Mouse (Mus musculus) layer of hippocampus, adult 9-11 months (tissue): Measurements from ENCODE around the gene Cspg4.

Experiments
- DNase-seq: peaks from one replicate; pipeline ENCODE4 v3.0.0; 2022

Gene Cspg4

GRCm38 (mm10) chr9:56864832-56865231, at the start of gene Cspg4:
Gene Cspg4, plus strand, starts transcription at chr9:56865033.
- no peak for DNase-seq

GRCm38 (mm10) chr9:56824900-56825299, 39.9 kb upstream of the Cspg4 start:
- no peak for DNase-seq

- no peak for DNase-seq
These were observed 39.2 kb upstream of the Cspg4 start for GRCm38 (mm10) chr9:56825476-56826213.

- no peak for DNase-seq
These were observed 36.7 kb upstream of the Cspg4 start for GRCm38 (mm10) chr9:56828146-56828545.

DNA sequence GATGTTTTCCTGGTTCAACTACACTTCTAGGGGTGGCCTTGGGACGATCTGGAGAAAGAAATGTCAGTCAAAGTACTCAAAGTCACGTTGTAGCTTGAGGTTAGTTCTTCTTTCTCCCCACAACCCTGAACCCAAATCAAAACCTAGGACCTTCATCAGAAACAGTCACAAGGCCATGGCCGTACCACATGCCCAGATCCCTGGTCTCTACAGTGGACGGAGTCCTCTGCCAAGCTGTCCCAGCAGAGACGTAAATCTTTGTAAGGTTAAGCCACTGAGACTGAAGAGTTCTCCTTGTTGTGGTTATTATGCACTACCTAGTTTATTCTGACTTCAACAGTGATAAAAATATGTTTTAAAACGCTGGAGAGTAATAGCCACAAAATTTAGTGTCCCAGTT, 36.0 kb upstream of the Cspg4 start:
- no peak for DNase-seq

GRCm38 (mm10) chr9:56830162-56830561, 34.7 kb upstream of the Cspg4 start:
- no peak for DNase-seq

DNA sequence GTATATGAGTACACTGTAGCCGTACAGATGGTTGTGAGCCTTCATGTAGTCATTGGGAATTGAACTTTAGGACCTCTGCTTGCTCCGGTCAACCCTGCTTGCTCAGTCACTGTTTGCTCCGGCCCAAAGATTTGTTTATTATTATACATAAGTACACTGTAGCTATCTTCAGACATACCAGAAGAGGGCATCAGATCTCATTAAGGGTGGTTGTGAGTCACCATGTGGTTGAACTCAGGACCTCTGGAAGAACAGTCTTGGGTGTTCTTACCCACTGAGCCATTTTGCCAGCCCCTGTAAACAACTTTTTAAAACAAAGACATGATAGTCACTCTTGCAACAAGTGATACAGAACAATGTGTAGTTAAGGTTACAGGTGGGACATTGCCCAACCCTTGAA, 32.9 kb upstream of the Cspg4 start:
- no peak for DNase-seq

DNA sequence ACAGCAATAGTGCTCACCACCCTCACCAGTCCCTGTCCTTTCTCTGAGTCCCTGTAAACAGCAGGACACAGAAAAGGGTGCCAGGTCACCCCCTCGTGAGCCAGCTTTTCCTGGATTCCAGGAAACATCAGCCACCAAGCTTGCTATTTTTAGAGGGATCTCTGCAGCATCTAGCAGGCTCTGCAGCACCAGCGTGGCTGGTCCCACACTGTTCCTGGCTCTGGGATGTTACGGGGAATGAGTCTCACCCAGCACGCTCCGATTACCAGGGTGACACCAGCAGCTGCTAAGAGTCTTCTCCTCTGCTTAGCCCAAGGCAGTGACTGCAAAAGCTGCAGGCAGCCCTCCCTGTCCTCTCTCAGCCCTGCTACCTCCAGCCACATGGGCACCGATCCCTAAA, 31.9 kb upstream of the Cspg4 start:
- DNase-seq = no peak

DNA sequence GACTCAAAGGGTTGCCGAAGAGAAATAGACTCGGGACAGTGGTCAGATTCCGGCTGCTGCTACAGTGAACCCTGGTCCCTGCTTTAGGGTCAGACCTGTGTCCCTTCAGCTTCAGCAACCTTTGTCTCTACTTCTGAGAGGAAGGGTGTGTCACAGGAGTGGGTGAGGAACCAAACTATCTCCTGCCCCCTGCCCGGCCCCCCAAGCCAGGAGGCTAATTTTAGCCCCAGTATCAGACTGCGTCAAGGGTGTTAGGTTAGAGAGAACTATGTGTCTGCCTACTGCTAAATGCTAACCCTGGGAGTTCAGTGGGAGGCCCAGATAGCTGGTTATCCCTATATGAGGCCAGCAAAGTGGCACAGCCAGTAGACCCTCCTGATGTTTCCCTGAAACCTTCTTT, 29.7 kb upstream of the Cspg4 start:
- no peak for DNase-seq

DNA sequence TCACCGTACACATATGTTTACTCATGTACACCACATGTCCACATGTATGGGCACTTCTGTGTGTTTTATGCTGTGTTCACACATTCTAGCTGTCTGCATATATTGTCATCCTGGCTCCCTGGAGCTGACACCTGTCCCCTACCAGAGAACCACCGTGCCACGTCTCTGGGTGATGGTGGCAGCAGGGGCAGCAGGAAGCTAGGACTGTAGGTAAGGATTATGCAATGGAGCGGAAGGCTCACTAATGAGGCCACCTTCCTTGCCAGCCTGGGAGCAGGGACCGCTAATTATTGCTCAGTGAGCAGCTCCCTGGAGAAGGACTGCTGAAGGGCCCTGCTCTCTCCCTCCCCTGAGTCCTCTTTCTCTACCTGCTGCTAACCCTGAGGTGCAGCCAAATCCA, 24.1 kb upstream of the Cspg4 start:
- no peak for DNase-seq

GRCm38 (mm10) chr9:56841864-56842263, 23.0 kb upstream of the Cspg4 start:
- no peak for DNase-seq

DNA sequence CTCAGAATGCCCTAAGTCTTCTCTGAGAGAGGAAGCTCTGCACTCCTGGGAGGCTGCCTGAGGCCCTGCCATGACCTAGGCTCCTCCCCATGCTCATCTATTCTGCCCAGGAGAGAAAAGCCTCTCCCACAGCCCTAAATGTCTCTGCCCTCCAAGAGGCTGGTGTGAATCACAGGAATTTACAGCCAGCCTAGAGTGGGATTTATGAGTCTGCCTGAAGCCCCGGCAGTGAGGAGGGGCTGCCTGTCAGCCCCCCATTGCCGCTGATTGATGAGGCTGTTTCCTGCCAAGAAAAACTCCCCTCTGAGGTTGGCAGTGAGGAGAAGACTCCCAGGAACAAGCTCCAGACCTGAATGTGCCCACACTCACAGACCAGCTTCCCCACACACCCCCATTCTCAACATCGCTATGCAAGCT, 22.5 kb upstream of the Cspg4 start:
- no peak for DNase-seq

DNA sequence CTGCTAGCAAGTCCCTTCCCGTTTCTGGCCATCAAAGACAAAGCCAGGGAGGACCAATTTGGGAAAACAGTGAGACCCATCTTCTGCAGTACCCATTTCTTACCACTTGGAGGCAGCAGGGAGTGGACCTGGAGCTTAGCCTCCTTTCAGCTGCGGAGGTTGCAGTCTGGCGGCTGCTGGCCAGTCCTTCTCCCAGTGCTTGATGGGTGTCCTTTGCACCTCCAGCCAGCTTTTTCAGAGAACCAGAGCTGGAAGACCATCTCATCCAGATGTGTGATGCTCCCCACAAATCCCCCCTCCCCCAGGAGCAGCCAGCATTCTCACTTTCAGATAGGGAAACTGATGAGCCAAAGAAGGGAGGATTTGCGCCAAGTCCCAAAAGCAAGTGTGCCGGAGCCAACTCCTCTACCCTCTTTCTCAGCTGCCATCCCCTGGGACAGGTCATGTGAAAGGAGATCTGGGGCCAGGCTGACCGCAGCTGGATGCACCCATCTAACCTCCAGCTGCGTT, 21.1 kb upstream of the Cspg4 start:
- DNase-seq = peak; percentile 68

DNA sequence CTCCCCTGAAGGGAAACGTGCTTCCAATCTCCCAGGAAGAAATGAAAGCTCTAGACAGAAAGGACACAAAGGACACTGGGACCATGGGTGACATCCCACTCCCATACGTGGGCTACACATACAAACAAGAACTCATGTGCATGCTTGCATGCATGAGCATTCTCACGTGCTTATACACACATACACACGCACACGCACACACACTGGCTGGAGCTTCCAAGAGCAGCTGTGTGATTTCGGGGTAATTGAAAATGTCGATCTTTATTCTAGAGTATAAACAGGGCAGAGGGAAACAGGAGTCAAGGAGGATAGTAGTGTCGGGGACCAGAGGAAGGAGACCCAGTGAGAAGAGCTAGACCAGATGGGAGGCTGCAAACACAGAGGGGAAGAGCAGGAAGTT, 20.2 kb upstream of the Cspg4 start:
- no peak for DNase-seq

DNA sequence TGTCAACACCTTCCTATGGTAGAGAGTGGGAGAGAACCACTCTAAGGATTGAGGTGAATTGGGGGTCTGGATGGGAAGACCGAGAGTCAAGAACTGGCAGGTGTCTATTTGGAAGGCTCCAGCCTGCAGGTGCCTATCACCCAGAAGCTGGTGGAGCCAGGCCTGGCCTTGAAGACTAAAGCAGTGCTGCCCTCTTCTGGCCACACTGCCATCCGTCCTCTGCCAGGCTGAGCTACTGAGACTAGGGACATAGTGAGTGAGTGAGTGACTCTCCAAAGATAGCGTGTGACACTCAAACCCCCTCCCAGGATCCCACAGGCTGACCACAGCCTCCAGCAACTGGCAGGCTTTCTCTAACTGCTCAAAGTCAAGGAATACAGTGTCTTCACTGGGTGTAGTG, 17.3 kb upstream of the Cspg4 start:
- DNase-seq = peak; percentile 80

DNA sequence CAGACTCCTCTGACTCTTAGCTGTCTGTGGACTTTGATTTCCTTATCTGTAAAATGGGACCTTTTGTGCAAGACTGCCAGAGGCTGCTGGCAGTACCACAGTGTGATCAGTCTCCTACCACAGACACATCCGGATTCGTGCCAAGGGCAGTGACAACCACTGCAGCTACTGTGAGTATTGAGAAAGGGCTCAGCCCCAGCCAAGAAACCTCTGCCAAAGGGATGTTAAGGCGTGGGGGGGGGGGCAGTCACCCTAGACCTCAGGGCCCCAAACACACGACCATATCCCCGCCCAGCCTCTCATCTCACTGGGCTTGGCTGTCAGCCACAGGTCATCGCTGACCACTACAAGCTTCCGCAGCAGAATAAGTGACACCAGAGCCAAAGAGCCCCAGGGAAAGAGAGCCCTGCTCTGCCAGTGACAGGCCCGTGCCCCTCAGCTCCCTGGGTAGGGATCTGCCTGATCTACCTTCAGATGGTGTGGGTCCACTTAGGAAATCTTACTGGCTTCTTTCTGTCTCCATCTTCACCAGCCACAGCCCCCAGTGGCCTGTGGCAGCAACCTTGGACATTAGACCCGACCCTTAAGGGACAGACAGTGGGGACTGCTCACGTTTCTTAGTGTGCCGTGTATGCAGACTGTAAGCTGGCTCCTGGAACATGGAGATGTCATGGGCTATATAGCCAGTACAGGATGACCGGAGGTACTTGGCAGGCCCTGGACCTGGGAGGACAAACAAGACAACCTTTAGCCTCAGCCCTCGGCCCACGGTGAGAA, 14.5 kb upstream of the Cspg4 start:
- peak; percentile 65 for DNase-seq

DNA sequence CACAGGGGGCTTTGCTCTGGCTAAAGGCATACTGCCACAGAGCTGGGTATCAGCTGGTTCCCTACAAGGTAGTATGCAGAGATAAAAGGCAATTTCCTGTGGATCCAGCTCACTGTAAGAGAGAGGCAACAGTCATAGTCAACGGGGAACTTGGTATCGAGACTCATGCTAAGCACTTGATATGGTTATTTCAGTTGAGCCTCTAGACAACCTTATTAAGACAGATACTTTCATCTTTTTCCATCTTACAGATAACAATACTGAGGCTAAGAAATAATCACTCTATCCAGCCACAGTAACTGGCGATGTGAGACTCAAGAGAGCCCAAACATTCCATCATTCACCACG, 14.0 kb upstream of the Cspg4 start:
- DNase-seq = no peak

DNA sequence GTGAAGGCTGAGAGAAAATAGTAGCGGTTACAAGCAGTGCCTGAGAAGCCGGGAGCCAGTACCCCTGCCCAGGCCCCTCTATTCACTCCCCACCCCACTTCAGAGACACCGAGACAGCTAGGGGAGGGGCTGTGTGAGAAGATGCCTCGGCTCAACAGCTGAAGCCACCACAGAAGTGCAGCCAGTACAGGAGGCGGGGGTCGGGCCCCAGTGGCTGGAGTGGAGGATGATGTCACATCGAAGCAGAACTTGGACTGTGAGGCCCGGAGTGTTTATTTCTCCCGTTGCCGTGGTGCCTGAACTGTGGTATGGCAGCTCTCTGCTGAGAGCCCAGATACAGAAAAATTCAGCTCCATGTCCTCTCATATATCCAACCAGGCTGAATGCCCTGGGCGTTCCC, 13.1 kb upstream of the Cspg4 start:
- DNase-seq = no peak

- no peak for DNase-seq
These were observed 7.4 kb upstream of the Cspg4 start for GRCm38 (mm10) chr9:56857463-56857862.

DNA sequence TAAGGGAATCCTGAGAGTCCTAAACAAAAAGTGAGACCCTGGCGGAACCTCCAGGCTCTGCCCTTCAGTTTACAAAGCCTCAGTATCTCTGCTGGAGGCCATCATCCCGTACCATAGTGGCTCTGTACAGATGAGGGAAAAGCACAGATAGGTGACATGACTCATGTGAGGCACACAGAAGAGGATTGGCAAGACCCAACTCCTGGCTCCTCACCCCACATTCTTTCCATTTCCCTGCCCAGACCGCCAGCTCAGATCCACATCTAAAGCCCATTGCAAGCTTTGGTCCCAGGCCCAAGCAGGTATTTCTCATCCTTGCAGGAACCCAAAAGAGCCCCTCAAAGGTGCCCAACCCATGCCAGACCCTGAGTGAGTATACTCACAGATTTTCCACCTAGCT, 4.8 kb upstream of the Cspg4 start:
- DNase-seq = no peak

GRCm38 (mm10) chr9:56860486-56861269, 4.2 kb upstream of the Cspg4 start:
- DNase-seq = no peak

DNA sequence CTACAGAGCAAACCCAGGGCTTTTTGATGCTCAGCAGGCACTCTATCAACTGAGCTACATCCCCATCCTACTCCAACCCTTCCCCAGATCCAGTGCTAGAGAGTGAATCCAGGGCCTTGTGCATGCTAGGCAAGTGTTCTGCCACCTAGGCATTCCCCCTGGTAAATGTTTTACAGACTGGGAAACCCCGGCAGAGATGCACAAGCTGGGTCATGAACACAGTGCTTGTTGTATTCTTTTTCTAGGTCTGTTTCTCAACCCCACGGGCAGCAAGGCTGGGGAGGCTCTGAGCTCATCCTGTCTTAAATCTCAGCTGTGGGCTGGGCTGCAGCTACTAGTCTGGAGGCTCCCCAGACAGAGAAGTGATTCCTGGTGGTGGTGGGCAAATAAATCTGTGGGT, 2.0 kb upstream of the Cspg4 start:
- DNase-seq = no peak

DNA sequence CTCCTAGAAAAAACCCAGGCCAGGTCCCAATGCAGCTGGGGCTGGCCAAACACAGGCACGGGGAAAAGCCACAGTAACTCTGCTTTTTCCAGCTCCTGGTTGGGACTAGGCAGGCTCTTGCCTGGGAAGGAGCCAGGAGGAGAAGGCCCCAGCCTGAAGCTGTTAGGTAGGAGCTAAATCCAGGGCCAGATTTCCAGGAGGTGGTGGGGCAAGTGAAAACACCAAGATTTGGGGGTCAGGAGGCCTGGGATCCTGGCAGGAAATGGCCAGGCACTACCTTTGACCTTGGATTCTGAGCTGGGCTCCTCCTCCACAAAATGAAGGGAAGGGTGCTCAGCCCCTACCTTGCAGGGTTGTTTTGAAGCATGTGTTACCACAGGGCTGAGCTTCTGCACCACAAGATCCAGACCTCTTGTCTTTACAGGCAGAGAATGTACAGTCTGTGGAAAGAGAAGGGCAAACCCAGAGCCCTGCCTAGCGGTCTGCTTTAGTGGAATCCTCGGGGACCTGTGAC, 560 bp upstream of the Cspg4 start, which contains the start of gene Odf3l1:
Gene Odf3l1 (minus strand): TSS at position 464 of the 514 bp plus-strand sequence.
- DNase-seq = no peak
